Mouse (Mus musculus) CD4-positive helper T cell, adult 2 months (primary cell): ENCODE results near the gene Rnf213.

Source experiments
- DNase-seq: peaks from one replicate; pipeline ENCODE4 v3.0.0-alpha.2; 2012; ENCODE audit warnings: low read depth, missing footprints, low spot score

Gene Rnf213

DNA sequence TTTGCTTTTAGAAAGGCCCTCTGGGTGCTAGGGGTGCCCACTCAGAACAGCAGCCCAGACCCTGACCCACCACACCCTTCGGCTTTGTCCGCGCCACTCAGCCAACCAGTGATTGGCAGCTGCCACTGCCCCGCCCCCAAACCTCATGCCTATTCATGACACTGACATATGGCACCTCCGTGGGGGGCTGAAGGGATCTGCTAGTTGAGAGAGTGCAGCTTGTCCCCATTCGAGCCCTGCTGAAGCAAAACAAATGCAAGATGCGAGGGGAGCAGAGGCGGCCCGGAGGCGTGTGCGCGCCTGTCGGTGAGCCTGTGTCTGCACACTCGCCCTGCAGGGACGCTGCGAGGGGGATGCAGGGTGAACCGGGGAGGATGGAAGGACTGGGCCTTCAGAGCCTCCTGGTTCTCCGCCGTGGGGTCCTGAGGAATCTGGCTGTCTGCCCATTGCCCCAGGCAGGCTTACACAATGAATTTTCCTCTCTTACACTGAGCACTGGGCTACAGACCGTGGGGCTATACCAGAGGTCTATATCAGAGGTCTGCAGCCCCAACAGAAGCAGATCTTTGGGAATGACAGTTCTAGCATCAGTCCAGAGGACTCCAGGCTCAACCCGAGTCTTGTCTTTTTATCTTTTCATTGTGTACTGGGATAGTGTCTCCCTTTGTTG lies 122.2 kb downstream of the Rnf213 start:
- DNase-seq = no peak

DNA sequence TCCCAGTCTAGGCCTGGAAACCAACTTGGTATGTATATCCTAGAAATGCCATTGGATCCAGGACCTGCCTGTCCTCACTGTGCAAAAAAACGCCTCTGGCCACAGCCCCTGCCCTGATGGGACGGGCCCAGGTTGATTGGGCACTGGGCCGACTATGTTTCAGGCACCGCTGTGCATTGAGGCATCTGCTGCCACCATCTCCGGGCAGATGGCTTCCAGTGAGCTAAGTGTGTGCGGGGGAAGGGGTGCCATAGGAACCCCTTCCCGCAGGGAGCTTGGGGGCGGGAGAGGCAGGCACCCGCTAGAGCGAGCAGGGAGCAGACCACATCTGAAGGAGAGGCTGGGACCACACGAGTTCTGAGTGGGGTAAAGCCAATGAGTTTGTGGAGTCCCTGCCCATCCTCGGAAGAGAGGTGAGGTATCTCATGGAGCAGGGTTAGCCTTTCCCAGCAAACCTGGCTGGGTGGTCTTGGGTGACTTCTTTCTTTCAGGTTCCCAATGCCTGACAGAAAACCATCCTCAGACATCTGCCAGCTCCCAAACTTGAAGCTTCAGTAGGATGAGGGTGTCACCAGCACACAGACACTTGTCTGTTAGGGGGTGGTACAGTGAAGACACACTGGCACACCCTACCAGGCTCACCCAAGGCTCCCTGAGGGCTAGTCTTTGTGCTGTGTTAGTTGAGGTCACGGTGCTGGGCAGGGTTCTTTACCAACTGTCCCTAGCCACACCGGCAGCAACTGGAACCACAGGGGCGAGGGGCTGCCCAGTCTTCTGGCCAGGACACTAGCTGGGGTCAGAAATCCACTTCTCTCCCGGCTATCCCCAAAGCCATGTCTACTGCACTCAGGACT lies 123.2 kb downstream of the Rnf213 start:
- DNase-seq = no peak

DNA sequence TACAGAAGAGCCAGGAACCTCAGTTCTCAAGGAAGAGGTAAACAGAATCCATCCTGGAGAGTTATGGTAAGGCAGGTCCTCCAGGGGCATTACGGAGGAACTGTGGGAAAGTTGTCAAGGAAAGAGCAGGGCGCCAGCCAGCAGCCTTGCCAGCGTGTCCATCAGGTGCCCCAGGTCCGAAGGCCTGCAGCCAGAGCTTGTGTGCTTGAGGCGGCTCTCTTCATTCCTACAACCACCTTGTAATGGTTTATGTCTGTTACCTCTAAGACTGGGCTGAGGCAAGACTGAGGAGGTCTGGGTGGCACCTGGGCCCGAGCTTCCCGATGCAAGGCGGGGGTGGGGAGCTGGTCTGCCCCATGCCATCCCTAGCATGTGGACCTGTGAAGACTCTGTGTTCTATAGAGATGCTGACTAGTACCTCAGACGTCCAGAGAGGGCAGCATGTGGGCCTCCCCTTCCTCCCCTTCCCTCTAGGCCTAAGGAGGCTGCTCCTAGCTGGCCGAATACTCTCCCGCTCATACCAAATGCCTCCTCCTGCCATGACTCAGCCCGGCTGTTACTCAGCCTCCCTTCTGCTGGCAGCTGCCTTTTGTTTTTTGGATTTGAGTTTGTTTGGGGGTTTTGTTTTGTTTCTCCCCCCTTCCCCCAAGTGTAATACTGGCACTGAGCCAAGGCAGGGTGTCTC lies 123.9 kb downstream of the Rnf213 start:
- DNase-seq = no peak

DNA sequence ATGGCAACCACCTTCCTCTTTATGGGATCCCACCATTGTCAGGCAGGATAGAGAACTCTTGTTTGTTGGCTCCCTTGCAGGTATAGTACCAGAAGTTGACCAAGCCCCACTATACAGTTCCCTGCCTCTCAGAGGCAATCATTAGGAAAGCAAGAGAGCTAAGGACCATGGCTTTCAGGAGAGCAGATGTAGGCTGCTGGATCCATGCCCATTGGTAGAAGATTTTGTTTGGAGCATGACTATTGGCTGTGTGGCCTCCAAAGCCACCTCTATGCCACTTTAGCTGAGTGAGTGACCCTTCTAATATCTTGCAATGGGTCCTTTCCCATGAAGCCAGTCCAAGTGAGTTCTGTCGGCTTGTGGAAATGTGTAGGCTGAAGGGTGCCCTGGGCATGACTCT lies 126.5 kb downstream of the Rnf213 start:
- no peak for DNase-seq

DNA sequence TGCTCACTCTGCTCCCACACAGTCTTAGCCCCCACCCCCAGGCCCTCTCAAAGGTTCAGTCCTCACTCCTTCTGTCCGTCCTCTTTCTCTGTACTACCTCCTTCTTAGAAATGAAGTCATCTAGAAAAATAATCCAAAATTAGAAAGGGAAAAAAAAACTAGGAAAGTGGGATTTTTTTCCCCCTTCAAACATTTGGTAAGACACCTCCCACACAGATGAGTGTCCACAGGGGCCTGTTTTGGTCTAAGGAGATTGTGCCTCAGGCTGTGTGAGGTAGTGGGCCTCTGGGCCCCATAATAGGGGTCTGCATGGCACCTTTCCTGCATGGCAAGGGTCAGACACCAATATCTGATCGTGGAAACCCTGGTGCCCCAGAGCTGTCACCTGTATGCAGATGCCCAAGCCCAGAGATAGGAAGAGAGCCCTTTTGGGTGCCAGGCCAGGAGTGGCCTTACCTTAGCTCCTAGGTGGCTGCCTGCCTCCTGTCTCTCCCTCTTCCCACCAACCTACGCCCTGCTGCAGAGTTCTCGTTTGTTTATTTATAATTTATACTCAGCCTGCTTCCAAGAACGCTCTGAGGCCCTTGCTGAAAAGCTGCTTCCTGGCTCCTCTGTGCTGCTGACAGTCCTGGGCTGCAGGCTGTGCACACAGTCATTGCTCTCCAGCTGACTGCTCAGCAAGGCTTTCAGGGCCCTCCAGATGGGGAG lies 127.3 kb downstream of the Rnf213 start:
- no peak for DNase-seq

DNA sequence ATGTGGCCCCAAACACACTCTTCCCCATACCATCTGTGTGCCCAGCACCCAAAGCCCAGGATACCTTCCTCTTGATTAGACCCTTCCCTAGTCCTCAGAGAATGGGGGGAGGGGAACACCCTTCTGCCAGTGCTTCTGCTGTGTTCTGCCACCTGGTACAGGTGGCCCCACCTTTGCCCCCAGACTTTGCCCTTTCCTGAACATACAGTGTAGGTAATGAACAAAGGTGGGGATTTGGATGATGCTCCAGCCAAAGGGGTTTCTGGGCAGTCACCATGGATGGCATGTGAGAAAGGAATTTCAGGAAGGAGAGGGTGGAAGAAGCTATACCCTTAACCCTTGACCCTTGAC lies 127.8 kb downstream of the Rnf213 start:
- no peak for DNase-seq

DNA sequence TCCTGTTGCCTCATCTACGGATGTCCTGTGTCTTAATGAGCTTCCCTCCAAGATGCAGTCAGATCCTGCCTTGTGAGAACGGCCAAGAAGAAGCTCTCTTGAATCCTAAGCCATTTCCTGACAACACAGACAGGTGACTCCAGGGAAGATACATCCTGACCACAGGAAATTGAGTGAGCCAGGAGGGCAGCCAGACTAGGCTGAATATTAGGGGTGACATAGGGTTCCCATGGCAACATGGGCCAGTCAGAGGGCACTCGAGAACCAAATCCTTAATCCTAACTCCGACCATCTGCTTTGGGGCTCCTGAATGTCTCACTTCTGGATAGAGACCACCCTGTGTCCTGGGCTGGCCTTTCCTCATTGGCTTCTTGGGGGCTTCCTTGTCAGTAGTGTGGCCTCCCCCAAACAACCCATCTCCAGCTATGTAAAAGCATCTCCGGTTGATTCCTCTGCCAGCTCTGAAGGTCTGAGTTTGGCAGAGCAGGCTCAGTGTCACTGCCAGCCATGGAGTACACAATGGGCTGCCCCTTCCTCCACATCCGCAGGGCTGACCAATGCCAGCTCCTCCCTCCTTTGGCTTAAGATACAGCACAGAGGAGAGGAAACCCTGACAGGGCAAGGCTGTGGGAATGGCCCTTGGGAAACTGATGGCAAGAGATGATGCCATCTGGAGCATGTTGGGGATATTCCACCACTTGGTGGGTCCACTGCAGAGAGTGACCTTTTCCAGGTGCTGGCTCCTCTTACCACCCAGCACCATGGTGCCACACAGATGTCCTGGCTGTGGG lies 129.2 kb downstream of the Rnf213 start:
- DNase-seq = no peak

DNA sequence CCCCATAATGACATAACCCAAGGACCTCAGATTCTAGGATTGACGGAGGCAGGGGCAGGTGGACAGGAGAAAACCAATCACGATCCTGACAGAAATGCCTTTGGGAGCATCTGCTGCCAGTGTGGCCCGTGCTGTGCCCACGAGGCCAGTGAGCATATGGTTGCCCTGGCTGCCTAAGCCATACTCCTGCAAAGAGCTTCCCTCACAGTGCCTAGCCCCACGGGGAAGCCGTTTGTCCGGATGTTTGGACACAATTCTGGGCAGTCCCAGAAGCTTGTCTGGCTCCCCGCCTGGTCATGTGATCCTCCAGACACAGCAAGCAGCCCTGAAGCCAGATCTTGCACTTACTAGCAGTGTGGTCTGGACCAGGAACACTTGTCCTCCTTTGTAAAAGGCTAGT lies 129.9 kb downstream of the Rnf213 start:
- DNase-seq = no peak

DNA sequence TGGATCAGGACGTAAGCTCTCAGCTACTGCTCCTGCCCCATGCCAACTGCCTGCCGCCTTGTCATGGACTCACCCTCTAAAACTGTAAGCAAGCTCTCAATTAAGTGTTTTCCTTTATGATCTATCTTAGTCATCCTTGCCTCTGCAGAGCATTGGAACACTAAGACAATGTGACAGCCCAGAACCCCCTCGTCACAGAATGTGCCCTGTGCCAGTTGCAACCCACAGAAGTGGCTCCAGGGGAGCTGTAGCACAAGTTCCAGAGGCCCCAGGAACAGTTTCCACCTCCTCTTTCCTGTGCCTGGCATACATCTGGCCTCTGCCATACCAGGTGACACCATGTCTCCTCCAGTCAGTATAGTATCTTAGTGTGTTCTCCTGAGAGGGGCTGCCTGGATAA lies 130.5 kb downstream of the Rnf213 start:
- DNase-seq = no peak

DNA sequence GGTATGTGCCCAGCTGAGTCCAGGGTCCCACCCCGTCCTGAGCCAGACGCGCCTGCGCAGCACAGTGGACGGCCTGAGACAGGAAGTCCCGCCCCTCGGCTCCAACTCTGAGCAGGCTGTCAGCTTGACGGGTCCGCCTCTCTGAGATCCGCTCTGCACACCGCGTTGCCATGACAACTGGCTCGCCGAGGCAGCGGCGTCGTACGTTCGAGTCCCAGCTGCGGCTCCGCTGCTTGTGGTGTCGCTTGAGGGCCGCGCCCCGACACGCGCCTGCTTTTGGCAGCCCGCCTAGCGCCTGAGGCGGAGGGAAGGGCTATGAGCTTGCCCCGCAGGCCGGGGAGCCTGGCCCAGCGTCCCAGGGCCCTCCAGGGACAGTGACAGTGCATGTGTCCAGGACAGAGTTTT lies 131.6 kb downstream of the Rnf213 start:
- DNase-seq = peak; percentile 89

DNA sequence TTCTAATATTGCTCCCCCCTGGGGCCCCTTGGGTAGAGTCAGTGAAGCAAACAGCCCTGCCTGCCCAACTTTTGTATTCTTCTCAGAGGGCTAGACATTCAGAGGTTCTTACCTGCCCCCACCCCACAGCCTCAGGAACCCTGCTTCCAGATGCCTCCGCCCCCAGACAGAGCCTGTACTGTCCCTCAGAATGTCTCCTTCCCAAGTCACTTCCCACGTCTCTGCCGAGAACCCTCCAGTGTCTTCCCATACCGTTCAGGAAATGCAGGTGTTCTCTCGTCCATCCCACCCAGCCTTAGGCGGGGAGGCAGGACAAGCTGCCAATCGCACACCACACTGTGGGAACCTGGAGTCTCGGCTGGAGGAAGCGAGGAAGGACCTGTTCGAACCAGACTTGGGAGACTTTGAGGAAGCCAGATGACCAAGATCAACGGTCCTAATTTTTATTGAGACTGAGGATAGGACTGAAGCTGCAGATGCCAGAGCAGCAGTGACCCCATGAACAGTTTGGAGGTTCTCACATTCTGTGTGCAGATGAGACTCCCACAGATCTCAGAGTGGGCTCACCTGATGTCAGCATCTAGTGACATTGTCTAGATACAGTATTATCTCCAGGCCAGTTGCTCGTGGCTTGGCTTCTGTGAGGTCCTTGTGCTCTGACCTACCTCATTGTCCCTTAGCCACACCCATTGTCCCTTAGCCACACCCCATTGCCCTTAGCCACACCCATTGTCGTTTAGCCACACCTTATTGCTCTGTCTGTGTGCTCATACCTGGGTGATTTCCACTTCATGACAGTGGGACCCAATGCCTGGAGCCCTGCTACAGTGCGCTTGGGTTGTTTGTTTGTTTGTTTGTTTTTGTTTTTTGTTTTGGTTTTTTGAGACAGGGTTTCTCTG lies 133.4 kb downstream of the Rnf213 start:
- no peak for DNase-seq

DNA sequence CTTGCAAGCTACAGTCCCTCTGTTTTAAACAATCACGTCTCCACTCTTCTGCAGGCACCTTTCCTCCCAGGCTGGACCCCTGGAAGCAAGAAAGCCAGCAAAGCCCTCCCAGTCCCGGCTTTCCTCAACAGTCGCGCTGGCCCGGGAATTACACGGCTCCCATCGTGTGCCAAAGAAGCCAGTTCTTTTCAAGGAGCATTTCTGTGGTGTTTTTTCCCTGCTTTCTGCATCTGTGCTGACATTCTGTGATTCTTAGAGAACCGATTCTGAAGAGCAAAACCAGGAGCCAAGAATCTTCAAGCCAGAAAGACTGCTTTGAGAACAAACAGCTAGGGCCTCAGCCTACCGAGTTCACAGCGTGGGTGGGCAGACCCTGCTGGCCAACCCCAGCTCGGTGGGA lies 136.0 kb downstream of the Rnf213 start:
- DNase-seq = no peak

DNA sequence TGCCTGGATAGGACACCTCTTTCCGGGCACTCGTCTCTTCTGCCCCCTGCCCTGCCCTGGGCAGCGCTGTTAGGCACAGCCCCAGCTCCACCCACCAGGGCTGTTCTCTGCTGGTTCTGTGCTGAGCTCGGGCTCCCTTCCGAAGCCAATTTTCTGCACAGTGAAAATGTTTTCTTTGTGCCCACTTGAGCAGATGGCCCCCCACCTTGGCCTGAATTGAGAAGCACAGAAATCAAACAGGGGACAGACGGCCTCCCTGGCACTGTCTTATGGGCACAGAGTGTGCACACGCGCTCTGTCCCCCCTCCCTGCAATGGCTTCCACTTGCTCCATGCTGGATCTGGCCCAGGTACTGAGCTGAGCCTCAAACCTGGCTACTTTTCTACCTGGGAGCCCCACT lies 139.6 kb downstream of the Rnf213 start:
- no peak for DNase-seq

DNA sequence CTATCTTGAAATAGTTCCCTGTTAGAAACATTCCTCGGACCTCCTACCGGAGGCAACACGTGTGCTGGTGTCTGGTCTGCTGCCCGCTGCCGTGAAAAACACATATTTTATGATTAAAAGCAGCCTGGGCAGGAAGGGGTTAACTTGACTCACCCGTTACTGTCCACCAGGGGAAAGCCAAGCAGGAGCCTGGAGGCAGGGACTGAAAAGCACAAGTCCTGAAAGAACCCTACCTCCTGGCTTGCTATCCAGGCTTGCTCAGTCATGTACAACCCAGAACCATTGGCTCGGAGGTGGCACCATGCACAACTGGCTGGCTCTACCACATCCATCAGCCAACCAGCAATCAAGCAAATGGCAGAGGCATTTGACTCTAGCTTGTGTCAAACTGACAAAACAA lies 140.8 kb downstream of the Rnf213 start:
- DNase-seq = no peak
